Mouse (Mus musculus) heart, adult 2 months (tissue): ENCODE measurements at regions not wholly inside any gene's neighbourhood (a gene's known extent, or its start where the extent isn't known, plus 50 kb on each side); places are given as distances from the start of the nearest gene placed in this dataset.

Source experiments
- CTCF ChIP-seq: fragments of 200-600 bp; IDR thresholded peaks from 2 replicates; pipeline ENCODE4 v1.8.1; 2022; ENCODE audit warnings: antibody characterized with exemption, mild to moderate bottlenecking, moderate library complexity
- EP300 ChIP-seq: fragments of 200-500 bp; IDR thresholded peaks from 2 replicates; pipeline ENCODE4 v1.6.1; 2011; ENCODE audit warnings: low read depth, low read length, control low read depth; ENCODE audit not compliant: insufficient read depth
- POLR2A ChIP-seq: fragments of 200-500 bp; IDR thresholded peaks from 2 replicates; pipeline ENCODE4 v1.6.1; 2011; ENCODE audit warnings: mild to moderate bottlenecking, low read depth, low read length, control low read depth; ENCODE audit not compliant: insufficient read depth

- TF ChIP-seq EP300 (no peak), CTCF (no peak), POLR2A (no peak)
These were observed 225.9 kb upstream of the Ldb2 start for GRCm38 (mm10) chr5:45025383-45025782.
